Comparison of ENCODE assay signal across 22 mouse cellular contexts in the genomic region with DNA sequence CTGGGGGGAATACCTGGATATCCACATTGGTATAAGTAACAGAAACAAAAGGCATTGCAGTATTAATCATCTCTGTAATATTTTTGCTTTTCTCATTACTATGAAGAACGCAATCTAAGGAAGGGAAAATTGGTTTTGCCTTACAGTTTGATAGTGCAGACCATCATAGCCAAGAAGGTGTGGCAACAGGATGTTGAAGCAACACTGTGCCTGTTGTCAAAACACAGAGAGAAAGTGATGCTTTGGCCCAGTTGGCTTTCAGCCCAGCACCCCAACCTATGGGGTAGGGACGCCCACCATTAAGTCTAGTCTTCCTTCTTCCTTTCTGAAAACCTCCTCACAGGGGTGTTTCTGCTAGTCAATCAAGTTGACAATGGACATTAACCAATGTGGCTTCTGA.
"Had no signal": no experiment of that assay in that cellular context is flagged by ENCODE, and none has a peak within 500 bp of the region (broad histone marks: within the 10 kb centered on the region; RNA-seq: fewer than 3 reads in every experiment).

No protein-coding gene starts in this region.

- ATAC-seq: hindbrain, embryonic 16.5 days; inflammation-experienced regulatory T-cells, adult 6 months; intestine, embryonic 15.5 days; intestine, postnatal 0 days had no signal

- H3K27ac ChIP-seq: heart, adult 2 months; hindbrain, embryonic 10.5 days; hindbrain, embryonic 12.5 days; hindbrain, embryonic 14.5 days; intestine, embryonic 15.5 days; layer of hippocampus, adult 2 months; limb, embryonic 10.5 days; limb, embryonic 12.5 days had no signal

- H3K4me3 ChIP-seq: heart, adult 2 months; heart, embryonic 12.5 days; hindbrain, embryonic 10.5 days; hindbrain, embryonic 12.5 days; intestine, embryonic 15.5 days; layer of hippocampus, adult 2 months; limb, embryonic 10.5 days; limb, embryonic 12.5 days had no signal

- DNase-seq: gastrocnemius, postnatal 14 days; gastrocnemius, postnatal 36 days; heart, adult 2 months; heart, postnatal 10 days; heart, postnatal 4 days; kidney, adult 18-20 months; kidney, adult 8-10 months; kidney, postnatal 10 days; kidney, postnatal 25 days; kidney, postnatal 4 days; liver had no signal
